Mouse (Mus musculus): Measurements from ENCODE around the gene Pcmt1. TPM values are rescaled to one million over a fixed set of nuclear protein-coding genes. Genes with fewer than 3 reads are reported as not detected.
A peak's percentile ranks its signal among the peaks of the same experiment; 100 is the strongest.

Gene Pcmt1
- total RNA-seq, 2 experiments from 2014 or later: 99.3 to 100 TPM

DNA sequence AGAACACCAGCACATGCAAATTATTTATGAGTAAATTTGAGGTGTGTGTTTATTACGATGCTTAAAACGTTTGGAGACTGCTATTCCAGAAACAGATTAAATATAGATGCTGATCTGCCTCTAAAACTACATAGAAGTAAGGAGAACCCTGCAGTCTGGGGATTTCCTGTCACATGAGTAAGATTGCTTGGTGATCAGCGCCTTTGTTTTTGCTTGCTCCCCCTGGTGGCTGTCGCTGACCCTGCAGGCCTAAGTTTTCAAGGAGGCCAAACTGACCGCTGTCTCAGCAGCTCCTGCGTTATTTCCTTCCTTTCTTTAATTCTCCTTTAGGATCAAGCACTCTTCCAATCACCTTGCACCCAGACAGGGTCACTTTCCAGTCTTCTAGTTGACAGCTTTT is 80.3 kb downstream of the Pcmt1 start:
- intact Hi-C loops (cut with DNase I; ENCODE audit: low total_unique reads): loop anchor here (5.0 kb wide), 1 partner anchor 263 kb away; no protein-coding TSS in a partner anchor
- peak; percentile 55 for DNase-seq

DNA sequence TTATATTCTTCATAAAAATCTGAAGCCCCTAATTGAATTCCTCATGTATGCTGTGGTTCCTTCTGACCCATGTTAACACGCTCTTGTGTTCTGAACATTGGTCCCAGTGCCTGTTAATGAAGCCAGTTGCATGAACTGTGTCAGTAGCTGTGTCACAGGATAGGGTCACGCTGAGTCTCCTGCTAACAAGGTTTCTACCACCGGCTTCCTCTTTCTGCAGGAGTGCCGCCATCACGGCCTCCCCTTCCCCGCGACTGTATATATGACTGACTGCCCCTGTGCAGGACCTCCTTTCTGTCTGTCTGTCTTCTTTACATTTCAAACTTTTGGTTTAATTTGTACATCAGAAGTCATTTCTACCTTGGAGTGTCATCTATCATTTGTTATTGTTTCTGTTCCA is 82.8 kb downstream of the Pcmt1 start:
- intact Hi-C loops (cut with DNase I; ENCODE audit: low total_unique reads): no loop called here
- DNase-seq: no peak

DNA sequence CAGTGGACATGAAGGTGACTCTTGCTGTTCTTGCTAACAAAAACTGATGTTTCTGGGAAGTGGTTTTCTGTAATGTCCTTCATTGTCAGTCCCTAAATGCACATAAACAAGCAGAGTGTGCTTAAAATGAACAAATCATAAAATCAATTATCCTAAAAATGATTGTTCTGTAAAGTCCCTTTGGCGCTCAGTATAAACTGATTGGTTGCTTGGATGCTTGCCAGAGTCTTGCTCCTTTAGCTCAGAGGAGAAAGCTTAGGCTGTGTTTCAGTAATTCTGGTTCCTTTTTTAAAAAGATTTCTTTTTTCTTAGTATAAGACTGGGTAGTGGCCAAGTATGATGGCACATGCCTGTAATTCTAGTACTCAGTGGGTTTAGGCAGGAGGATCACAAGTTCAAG is 84.7 kb downstream of the Pcmt1 start:
- no peak for DNase-seq
- intact Hi-C loops (cut with DNase I; ENCODE audit: low total_unique reads): no loop called here

GRCm38 (mm10) chr10:7594797-7595196 is 86.1 kb downstream of the Pcmt1 start:
- DNase-seq: no peak
- intact Hi-C loops (cut with DNase I; ENCODE audit: low total_unique reads): no loop called here

- no peak for DNase-seq
- intact Hi-C loops (cut with DNase I; ENCODE audit: low total_unique reads): no loop called here
Observed at GRCm38 (mm10) chr10:7590792-7591191, 90.1 kb downstream of the Pcmt1 start.

DNA sequence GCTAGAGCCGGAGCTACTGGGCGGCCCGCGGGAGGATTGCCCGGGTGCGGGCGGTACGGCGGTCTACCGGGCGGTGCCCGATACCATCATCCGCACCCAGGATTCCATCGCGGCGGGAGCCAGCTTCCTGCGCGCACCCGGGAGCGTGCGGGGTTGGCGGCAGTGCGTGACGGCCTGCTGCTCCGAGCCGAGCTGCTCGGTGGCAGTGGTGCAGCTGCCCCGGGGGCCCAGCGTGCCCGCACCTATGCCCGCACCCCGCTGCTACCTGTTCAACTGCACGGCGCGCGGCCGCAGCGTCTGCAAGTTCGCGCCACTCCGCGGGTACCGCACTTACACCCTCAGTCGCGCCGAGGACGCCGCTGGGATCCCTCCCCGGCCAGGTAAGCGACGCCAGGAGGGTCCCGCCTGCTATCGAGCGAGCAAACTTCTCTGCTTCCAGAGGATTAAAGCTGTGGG is 90.7 kb downstream of the Pcmt1 start:
- DNase-seq: peak; percentile 7
- intact Hi-C loops (cut with DNase I; ENCODE audit: low total_unique reads): no loop called here

DNA sequence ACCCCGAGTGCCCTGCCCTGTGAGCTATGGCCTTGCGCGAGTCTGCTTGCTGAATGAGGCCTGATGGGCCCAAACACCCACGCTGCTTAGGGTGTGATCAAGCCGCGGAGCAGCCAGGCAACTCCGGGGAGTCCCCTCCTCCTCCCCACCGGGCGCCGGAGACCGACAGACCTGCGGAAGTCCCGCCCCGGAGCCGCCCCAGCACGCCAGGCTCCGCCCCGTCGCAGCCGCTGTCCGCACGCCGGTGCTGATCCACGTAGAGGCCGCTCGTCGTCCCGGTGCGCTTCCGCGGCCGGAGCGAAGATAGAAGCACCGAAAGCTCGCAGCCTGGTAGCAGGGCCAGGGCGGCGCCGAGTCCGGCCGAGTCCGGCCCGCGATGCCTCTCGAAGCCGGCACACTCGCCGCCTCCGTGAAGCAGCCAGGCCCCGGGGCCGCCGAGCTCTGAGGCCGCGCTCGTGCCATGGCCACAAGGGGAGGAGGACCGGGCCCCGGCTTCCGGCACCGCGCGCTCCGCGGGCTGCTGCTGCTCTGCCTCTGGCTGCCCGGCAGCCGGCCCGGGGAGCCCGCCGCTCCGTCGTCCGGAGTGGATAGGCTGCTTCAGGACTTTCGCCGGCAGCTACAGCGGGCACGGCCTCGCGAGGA is 91.2 kb downstream of the Pcmt1 start, which contains the start of gene Lrp11:
Gene Lrp11, plus strand, starts transcription at position 209 of the 642 bp plus-strand sequence.
- intact Hi-C loops (cut with DNase I; ENCODE audit: low total_unique reads): no loop called here
- peak; percentile 91 for DNase-seq

- intact Hi-C loops (cut with DNase I; ENCODE audit: low total_unique reads): no loop called here
- DNase-seq: no peak
Observed at GRCm38 (mm10) chr10:7586771-7587170, 94.2 kb downstream of the Pcmt1 start.

DNA sequence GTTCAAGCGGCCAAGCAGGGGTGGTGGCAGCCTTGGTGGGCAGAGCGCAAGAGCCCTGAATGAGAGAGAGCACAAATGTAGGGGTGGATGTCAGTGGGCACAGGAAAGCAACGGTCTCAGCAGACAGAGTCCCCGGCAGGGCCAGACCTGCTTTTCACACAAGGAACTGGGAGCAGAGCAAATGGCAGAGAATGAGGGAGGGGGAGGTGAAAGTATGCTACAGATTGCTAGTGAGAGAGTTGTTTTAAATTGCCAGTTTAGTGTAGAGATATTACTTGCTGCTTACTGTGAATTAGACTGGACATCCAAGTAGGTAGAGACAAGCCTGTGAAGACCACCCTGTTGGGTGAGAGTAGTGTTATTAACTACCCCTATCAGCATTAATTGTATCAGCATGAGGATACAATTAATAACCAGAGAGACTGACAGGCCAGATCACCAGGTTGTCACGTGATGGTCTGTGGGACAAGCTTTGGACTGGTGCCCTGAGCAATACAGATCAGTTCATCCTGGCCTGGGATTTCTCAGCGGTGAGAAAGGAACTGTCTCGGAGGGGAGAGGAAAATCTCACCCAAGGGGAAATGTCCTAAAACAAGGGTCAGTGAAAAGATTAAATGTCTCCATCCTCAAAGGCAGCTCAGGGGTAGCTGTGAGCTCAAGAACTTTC is 97.9 kb downstream of the Pcmt1 start:
- DNase-seq: no peak
- intact Hi-C loops (cut with DNase I; ENCODE audit: low total_unique reads): no loop called here

DNA sequence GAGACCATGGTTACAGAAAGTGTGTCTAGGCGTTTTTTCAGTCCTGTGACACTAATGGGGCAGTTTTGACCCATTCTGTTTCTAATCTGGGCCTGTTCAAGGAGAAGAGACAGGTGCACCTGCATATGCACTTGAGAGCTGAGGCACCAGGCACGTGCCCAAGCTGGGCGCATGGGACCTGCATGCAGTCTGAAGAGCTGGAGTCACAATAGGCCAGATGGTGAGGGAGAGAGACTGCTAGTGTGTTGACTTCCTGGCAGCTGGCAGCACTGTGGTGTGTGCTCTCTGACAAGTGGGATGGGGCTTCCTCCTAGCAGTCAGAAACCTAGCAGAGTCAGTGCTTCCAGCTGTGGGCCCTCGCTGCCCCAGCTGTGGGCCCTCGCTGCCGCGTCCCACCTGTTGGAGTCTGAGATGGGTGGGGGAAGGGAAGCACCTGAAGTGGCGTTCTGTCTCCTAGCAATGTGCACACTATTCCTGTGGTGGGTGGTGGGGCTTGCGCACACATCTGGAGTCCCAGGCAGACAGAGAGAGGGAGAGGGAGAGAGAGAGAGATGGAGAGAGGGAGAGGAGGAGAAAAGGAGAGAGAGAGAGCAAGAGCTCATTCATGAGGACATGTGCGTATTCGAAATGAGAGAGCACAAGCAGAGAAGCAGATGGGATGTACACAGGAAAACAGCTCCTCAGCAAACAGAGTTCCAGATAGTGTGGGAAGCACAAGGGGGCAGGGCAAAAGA is 98.6 kb downstream of the Pcmt1 start:
- intact Hi-C loops (cut with DNase I; ENCODE audit: low total_unique reads): no loop called here
- no peak for DNase-seq

DNA sequence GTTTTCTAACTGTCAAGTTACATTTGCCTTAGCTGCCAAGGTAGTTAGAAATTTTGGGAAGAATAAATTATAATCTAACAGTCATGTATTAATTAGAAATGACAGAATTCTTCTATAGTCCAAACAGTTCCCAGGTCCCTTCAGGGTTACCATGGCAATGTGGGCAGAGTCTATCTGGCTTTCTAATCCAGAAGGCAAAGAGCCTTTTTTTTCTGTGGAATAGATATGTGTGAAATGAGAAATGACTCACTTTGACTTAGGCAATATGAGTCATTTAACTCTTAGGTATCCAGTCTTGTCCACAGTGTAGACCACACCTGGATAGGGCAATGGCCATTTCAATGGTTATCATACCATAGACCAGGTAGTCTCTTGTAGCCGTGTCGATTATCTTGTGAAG is 99.5 kb downstream of the Pcmt1 start:
- intact Hi-C loops (cut with DNase I; ENCODE audit: low total_unique reads): no loop called here
- DNase-seq: no peak

Other genes with a start within 250 kb of the Pcmt1 start
- gene Ulbp1, start 207.5 kb downstream of the Pcmt1 start, total RNA-seq (2021): 1 to 10 TPM; 4.5 to 4.8 TPM
- gene Lrp11, start 91.3 kb downstream of the Pcmt1 start, total RNA-seq (2021): 1 to 10 TPM; 2.5 to 2.9 TPM
- 1 to 10 TPM; 4.7 to 5.8 TPM for gene Nup43, start 13.6 kb downstream of the Pcmt1 start, total RNA-seq (2021)
- gene Lats1, start 78 bp upstream of the Pcmt1 start, total RNA-seq (2021): 10 to 100 TPM; 12.1 to 12.9 TPM
- 10 to 100 TPM; 10.9 to 11.1 TPM for gene Katna1, start 44.9 kb upstream of the Pcmt1 start, total RNA-seq (2021)
- gene Ginm1, start 111.7 kb upstream of the Pcmt1 start, total RNA-seq (2021): 10 to 100 TPM; 80.3 to 86.0 TPM
- 10 to 100 TPM; 11.4 to 12.2 TPM for gene Ppil4, start 111.8 kb upstream of the Pcmt1 start, total RNA-seq (2021)
- not detected for gene Zc3h12d, start 151.3 kb upstream of the Pcmt1 start, total RNA-seq (2021)